Mouse (Mus musculus): ENCODE data around the gene Tardbp.

DNA sequence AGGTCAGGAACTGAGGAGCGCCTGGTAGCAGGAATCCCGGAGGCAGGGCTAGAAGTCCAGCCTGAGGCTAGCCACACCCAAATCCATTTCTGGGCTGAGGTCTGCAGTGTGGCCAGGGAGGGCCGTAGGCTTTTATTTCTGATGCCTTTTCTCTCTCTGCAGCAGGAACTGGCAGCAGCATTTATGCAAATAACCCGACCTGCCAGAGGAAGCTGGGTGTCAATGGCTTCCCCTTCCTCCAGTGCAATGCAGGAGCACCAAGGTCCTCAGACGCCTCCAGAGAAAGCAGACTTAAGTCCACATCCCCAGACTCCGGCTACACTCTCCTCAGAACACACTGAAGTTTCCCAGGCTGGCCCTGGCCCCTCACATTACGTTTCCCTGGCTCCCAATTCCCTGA is 48.2 kb upstream of the Tardbp start:
- TF ChIP-seq CTCF (IDR thresholded peaks at IDR 0.05; ENCODE audit: low read depth, low read length) = no peak
- no peak for TF ChIP-seq POLR2A (IDR thresholded peaks at IDR 0.05; ENCODE audit: insufficient read depth, low read length)
